Mouse (Mus musculus): ENCODE results near the gene Olfr612.

GRCm38 (mm10) chr7:103512022-103512421, 30.5 kb downstream of the Olfr612 start, which contains the start of gene Olfr610:
- TF ChIP-seq CTCF (IDR thresholded peaks at IDR 0.05; ENCODE audit: control insufficient read depth, insufficient read depth, insufficient read length) (no peak), MYOG (IDR thresholded peaks at IDR 0.05; ENCODE audit: control insufficient read depth, extremely low read depth, insufficient read length) (no peak), USF1 (IDR thresholded peaks at IDR 0.05; ENCODE audit: low read depth) (no peak), MAX (IDR thresholded peaks at IDR 0.05) (no peak), CEBPB (IDR thresholded peaks at IDR 0.05; ENCODE audit: low read depth) (no peak)

All from C2C12 (cell line).